Mouse (Mus musculus) brain, embryonic 18.5 days (tissue): Measurements from ENCODE around the gene Khk.

ENCODE experiments used
- DNase-seq: peaks from one replicate; pipeline ENCODE4 v3.0.0-alpha.2; 2012; ENCODE audit warnings: low read depth, low spot score

Gene Khk

DNA sequence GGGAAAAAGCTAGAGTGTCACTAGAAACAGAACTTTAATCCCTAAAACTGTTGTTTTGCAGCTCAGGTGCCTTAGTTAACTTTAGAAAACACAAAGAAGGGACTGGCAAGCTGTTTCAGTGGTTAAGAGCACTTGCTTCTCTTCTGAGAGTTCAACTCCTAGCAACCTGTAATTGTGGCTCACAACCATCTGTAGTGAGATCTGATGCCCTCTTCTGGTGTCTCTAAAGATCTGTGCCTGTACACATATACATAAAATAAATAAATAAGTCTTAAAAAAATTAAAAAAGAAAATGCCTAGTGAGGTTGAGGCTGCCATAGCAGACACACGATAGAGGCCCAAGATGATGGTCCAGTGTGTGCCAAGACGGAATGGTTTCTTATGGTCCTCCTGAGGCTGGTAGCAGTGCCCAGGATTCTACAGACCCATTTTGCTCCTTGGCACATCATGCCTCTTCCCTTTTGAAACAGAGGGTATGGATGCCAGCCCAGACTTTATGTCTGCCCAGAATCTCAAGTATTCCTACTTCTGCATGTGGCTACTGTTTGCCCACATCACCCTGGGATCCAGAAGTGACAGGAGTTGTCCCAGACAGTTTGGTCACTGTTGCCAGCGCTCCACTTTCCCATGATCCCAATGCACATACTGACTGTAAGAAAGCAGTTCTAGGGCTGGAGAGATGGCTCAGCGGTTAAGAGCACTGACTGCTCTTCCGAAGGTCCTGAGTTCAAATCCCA, 13.7 kb downstream of the Khk start:
- DNase-seq: no peak

DNA sequence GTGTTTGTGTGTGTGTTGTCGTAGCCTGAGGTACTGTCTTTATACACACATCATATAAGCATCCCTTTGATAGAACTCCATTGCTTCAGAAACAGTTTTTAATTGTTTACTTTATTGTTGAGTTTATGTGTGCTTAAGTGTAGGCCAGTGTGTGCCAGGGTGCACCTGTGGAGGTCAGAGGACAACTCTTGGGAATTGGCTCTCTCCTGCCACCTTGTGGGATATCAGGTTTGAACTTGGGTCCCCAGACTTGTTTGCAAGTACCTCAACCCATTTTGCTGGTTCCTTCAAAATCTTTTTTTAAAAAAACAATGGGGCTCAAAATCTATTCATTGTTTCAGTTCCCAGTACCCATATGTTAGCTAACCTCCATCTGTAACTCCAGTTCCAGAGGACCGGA, 21.8 kb downstream of the Khk start:
- DNase-seq: no peak

DNA sequence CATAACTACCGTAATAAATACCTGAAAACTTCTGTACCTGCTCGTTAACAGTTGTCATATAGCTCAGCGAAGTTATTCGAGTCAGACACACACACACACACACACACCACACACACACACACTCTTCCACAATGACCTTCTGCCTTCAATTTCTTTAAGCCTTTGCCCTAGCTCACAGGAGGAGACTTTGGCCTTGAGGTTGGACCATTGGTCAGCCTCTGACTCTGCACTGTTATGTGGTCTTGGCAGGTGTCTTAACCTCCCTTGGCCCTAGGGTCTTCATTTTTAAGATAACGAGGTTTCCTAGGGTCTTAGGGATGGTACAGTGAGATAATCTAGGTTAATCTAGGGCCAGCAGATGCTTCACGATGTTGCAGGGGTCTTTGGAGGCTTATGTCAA, 23.1 kb downstream of the Khk start:
- no peak for DNase-seq

DNA sequence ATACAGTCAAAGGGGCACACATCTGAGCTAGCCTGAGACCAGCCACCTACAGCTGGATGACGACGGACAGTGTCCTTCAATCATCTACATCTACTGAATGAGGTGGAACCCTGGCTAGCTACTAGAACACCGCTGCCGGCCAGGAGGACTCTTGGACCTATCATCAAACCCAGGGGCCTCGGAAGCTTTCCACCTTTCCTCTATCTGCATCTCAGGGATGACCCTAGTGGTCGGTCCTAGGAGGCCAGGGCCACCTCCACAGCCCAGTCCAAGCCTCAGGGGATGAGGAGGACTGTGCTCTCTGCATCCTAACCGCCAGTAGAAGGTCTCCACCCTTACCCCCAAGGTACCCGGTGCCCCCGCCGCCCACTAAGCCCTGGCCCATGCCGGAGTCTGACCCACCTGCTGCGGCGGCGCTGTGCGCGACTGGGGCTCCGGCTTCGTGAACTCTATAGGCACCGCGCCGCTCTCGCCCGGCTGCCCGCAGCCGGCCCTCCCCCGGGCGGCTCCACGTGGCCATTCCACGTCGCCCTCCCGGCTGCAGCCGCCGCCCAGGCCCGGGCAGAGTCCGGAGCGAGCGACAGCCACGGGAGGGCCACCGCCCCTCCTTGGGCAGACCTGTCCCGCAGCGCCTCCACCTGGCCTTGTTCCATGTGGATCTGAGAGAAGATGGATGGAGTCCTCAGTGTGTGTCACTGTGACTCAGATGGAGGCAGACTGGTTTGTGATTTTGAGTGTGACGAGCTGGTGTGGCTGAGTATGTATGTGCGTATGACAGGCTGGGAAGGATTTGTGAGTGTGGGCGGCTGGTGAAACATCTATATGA, 23.9 kb downstream of the Khk start, which contains the start of gene Cgref1:
Cgref1 (minus strand) TSS at position 636 of the 826 bp plus-strand sequence.
- DNase-seq: no peak

DNA sequence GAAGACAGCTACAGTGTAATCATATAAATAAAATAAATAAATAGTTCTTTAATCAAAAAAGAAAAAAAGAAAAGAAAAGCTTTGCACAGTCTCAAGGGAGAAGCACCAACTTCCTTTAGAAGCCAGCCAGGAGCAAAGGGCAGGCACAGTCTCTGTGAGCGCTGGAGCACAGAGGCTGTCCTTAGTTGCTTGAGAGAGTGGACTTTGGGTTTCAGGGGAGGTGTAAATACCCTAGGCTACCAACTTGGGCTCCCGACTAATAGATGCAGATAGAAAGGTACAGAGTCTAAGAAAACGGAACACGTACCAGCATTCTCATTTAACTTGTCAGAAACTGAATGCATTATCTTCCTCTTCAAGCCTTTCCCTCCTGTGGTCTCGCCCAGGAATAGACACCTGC, 27.4 kb downstream of the Khk start:
- no peak for DNase-seq

DNA sequence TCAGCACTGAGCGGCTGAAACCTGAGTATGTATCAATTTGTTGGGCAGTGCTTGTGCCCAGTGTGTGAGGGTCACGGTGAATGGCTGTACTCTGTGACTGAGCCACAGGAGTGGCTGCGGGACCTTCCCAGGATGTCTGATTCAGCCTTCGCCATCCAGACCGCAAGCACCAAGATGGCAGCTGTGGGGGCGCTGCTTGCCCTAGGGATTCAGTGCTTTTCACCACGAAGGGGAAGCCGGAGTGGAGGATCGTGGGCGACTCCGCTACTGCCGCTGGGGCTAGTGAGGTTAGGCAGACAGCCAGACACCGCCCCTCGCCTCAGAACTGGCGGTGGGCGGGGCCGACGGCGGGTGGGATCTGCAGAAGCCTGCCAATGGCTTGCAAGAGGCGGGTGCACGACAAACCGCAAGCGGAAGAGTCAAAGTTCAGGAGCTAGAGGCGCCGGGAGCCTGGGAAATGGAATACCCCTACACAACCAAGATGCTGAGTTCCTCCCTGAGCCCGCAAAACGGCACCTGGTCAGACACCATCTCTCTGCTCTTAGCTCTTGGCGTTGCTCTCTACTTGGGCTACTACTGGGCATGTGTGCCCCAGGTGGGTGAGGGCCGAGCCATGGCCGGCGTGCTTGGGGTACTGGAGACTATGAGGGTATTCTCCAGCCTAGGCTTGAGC, 28.6 kb downstream of the Khk start:
- peak; percentile 68 for DNase-seq

DNA sequence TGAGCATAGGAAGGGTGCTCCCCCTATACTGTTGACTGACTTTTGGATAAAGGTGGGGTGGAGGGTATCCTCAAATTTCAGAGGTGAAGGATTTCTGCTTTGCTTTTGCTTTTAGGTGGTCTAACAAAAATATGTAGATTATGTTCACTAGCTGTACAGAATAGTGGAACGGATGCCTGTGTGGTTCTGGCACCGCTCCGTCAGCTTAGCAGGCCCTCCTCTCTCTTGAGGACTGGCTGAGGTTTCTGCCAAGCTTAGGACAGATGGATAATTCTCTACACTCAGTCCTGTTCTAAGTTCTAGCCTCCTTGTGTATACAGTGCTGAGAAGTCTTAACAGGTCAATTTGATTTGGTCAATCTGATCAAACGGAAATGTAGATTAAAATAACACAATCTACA, 29.2 kb downstream of the Khk start:
- DNase-seq: no peak

DNA sequence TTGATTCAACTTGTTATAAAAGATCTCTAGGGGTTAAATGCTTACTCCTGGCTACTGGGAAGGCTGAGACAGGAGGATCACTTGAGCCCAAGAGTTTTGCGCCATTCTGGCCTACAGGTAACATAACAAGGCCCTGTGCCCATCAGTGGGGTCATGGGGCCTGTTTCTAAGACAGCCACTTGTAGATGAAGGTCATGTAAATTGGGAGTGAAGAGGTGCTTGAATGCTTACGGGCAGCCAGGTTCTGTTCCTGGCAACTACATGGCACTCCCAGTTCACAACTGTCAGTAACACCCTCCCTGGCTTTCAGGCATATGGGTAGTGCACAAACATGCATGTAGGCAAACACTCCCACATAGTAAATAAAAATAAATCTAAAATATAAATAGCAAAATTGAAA, 29.7 kb downstream of the Khk start:
- DNase-seq: no peak

DNA sequence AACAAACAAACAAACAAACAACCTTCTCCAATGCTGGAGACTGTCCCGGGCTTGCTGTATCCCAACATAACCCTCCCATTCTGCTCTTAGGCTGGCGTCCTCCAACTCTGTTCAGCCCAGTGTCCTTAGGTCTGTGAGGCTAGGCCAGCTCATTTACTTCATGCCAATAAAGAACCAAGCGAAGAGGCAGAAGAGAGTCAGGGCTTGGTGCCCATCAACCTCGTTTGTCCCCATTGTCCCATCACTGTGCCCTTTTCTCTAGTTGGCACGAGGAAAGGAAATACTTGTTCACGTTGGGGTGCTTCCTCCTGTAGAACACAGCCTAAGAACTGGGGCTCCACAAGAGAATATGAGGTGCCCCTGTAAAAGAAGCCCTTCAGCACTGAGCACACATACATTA, 30.5 kb downstream of the Khk start:
- no peak for DNase-seq

DNA sequence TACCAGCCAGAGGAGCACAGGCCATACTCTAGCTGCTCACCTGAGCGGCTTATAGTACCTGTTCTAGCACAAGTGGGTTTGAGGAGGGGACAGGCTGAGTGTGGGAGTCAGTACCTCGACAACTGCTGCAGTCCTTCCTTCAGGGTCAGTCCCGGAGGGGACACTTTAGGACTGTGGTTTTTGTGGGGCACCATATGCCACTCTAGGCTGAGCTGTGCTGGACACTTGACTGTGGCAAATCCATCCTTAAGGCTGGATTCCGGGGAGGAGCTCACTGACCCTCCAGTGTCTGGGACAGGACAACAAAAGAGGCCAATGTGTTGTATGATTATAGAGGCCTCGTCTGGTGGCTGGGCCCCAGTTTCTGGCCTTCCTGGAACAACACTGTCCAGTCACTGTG, 31.3 kb downstream of the Khk start:
- no peak for DNase-seq

DNA sequence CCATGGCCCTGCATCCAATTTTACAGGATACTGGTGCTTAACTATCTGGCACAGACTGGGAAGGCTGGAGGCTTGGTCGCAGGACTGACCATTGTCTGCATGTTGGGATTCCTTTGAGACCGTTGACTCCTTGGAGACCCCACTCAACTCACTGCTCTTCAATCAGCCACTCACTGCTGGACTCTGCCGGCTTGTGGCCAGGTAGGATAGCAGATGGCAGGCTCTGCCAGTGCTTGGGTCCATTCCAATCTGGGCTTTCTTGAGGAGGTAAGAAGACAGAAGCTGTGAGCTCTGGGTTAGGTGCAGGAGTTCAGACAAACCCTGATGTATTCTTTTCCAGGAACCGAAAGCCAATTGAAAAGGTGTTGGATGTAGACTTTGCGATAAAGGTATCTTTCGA, 32.8 kb downstream of the Khk start:
- DNase-seq: no peak

DNA sequence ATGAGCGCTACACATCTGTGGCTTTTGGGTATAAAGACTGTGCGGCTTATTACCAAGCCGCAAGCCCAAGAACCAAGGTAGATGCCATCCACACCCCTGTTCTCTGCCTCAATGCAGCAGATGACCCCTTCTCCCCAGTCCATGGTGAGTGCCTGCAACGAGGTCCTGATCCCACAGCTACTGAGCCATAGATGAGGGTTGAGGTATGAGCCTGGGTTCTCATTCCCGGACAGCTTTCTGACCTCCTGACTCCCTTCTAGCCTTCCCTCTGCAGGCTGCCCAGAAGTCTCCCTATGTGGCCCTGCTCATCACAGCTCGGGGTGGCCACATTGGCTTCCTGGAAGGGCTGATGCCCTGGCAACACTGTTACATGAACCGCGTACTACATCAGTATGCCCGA, 33.3 kb downstream of the Khk start:
- DNase-seq: no peak

DNA sequence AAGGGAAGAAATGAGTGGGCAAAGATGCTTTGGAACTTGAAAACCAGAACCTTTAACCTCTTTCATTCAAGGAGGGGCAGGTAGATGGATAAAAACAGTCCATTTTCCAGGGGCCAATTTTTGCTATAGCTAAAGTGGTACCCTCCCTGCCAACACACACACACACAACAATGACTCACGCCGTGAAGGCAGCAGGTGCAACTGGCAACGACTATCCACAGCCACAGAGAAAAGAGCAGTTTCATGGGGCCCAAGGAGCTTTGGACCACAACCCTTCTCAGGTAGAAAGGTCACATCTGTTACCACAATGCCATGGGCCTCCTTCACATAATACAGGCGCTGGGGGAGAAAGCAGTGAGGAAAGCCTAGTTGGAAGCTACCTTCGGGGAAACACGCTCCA, 34.5 kb downstream of the Khk start:
- no peak for DNase-seq

DNA sequence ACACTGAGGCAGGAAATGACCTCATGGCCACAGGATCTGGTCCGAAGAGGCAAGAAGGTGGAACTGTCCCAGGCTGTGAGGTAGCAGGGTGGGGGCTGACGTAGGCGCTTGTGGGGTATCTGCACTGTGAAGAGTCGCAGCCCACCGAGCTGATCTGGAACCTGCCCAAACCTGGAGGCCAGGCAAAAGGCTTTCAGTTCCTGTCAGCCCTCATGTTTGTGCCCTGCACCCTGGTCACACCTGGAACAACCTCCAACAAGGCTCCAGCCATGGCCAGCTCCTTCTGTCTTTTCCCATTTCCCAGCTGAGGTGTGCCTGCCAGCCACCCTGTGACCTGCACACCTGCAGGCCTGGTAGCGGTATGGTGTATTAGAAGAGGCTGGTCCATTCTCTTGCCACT, 36.7 kb downstream of the Khk start:
- DNase-seq: no peak

DNA sequence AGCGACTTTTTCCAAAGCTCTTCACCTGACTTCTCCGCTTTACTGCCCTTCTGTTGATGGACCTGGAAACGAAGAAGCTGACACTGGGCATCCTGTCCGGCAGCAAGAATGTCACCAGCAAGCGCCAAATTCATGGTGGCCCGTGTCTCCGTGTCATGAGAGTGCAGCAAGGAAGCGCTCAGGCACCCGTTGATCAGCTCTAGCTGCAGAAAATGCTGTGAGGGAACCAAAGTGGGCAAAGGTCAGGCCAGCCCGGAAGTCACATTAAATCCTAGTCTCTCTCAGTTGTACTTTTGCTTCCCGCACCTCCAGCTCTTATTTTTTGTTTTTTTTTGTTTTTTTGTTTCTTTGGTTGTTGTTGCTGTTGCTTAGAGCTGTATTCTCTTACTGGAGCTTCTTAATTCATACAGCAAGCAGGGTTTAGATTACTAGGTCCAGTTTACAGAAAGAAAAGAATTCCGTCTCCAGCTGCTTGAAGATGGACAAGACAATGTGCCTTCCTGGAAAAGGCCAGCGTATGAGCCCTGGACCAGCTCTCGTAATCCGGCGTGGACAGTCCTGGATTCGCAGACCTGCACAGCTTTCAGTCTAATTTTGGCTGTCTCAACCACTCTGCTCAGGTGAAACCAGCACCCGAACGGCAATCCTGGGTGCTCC, 38.1 kb downstream of the Khk start:
- no peak for DNase-seq

DNA sequence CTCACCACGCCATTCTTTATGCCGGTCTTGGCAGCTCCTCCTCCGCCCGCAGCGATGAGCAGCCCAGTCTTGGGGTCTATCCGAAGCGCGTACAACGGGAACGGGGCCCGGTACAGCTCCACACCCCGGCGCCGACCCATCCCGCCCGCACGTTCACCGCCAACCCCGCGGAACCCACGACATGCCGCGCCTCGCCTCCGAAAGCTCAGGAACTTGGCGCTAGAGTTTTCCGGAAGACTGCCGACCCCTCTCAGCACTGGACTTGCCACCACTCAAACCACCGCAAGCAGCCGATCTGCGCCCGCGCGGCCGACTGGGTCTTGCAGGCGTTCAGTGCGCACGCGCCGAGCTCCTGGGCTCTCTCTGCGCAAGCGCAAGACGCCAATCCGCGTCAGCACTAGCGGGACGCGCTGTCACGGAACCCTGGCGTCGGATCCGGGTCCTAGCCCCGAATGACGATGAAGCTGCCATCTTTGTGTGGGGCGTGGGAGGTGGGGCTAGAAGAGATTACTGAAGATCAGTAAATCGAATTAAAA, 38.8 kb downstream of the Khk start, which contains the start of gene Preb:
Preb (minus strand) TSS at position 396 of the 536 bp plus-strand sequence.
- DNase-seq: peak; percentile 95

DNA sequence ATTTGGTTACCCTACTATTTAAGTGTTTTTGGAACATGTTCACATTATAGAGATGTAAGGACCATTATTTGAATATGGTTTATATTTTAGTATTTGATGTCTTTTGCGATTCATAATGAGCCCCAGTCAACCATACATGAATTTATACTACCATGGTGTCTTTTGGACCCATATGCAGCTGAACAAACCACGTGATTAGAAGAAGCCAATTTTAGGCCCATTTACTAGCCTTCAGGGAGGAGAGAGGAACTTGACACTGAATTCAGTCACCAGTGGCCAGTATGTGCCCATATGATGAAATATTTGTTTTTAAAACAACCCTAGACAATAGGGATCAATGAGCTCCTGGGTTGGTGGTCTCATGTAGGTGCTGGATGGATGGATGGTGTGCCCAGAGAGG, 39.6 kb downstream of the Khk start:
- no peak for DNase-seq

DNA sequence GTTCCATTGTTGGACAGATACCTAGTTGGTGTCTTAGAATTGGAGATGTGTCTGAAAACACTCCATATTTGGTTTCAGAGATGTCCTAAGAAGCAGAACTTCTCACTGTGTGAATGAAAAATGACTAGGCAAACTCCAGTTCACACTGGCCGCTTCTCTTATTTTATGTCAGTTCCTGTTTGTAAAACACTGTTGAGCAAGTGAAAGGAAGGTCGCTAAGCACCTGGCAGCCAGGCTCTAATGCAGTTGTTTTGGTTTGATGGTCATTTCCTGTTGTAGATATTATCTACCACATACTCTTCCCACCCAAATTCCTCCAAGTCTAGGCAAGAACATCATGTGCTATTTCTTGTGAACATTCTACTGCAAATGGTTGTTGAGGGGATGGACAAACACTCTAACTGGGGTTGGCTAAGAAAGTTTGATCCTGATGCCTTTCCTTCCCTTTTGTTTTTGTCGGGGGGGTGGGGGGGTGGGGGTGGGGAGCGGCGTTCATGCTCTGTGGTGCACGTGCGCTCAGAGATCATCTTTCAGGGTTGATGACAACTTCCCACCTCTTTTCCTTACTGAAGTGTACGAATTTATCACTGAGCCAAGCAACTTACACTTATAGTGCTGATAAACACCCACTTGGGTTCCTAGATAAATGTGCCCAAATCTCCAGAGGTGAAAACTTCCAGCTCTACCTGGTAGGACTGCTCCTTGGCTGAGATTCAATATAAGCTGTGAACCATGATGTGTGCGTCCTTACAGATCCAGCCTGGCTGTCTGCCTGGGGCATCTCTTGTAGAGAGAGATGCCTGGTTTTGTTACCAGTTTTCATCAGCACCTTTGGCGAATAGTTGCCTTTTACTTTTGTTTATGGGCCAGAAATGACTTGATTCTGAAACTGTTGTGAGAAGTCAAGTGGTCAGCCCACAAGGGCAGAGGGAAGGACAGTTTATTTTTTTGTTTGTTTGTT, 40.6 kb downstream of the Khk start:
- DNase-seq: no peak

DNA sequence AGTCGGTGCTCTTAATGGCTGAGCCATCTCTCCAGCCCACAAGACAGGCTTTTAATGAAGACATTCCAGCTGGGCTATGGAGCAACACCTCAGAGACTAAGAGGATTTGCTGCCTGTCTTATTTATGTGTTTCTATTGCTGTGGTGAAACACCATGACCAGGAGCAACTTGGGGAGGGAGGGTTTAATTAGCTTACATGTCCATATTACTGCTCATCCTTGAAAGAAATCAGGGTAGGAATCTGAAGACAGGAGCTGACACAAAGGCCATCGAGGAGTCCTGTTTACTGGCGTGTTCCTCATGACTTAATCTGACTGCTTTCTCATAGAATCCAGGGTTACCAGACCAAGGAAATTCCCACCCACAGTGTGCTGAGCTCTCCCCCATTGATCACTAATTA, 42.7 kb downstream of the Khk start:
- no peak for DNase-seq

DNA sequence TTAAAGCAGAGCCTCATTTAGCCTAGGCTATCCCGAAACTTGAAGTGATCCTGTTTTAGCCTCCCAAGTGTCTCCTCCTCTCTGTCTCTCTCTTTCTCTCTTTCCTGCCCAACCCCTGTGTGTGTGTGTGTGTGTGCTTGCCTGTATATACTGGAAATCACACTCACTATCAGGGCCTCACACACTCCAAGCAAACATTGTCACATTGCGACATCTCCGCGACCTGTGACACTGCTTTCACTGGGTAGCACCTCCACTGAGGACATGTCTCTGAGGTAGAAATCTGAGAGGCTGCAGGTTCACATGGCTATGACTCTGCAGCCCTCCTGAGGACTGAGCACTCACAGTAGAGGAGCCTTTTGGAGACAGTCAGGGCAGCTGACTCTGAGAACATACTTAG, 45.0 kb downstream of the Khk start:
- no peak for DNase-seq

DNA sequence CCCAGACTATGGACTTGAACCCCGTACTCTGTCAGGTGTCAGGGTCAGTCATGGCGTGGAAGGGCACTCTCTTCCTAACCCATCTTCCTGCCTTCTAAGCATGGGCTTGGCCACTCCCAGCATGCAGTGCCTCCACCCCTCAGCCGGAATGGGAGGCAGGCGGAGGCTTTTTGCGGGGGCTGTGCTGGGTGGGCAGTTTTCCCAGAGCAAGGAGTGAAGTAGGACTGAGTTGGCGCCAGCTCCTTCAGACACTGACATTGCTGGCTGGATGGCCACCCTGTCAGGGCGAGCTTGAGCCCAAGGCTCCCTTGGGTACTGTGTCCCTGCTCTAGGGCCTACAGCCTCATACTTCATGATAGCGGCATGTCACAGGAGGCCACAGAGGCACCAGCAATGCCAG, 47.2 kb downstream of the Khk start, which contains the start of gene Tcf23:
Tcf23 (plus strand) TSS at position 247 of the 400 bp plus-strand sequence.
- DNase-seq: no peak
